Mouse (Mus musculus): Measurements from ENCODE around the gene Cltrn. TPM values are rescaled to one million over a fixed set of nuclear protein-coding genes. Genes with fewer than 3 reads are reported as not detected.

Cltrn gene
- polyA plus RNA-seq, 1 experiment: not detected

DNA sequence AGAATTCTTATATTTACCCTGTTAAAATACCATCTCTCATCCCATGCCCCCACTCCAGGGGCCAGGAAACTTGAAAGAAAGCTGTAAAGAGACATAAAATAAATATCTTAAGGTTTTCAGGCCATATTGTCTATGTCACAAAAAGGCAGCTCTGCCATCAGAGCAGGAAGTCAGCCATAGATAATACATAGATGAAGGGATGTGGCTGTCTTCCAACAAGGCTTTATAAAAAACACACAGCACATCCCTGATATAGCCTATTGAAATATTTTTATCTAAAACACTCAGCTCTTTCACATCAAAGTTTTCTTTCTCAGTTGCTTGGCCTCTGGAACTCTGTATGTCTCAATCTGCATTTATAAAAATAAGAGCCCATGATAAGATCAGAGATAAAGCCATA, 65.0 kb downstream of the Cltrn start:
- H3K4me3 ChIP-seq (ENCODE audit: control insufficient read depth, insufficient read depth, low read length): no peak overlapping the region
- no peaks in the 10 kb centered on the region for H3K4me1 ChIP-seq (replicated peaks; ENCODE audit: control insufficient read depth, insufficient read depth, low read length)
- no peak for TF ChIP-seq CTCF (IDR thresholded peaks at IDR 0.05; ENCODE audit: borderline replicate concordance, control insufficient read depth, extremely low read depth, insufficient read depth, low read length, poor library complexity)
- TF ChIP-seq POLR2A (IDR thresholded peaks at IDR 0.05; ENCODE audit: control insufficient read depth, extremely low read depth, insufficient read depth, low read length, poor library complexity): no peak
- H3K36me3 ChIP-seq (ENCODE audit: control insufficient read depth, insufficient read depth, low read length): no peaks in the 10 kb centered on the region
- no peak overlapping the region for H3K27ac ChIP-seq (ENCODE audit: control insufficient read depth, insufficient read depth, low read length)
- DNase-seq: no peak
- H3K27me3 ChIP-seq (ENCODE audit: control insufficient read depth, insufficient read depth, low read length): no peaks in the 10 kb centered on the region

DNA sequence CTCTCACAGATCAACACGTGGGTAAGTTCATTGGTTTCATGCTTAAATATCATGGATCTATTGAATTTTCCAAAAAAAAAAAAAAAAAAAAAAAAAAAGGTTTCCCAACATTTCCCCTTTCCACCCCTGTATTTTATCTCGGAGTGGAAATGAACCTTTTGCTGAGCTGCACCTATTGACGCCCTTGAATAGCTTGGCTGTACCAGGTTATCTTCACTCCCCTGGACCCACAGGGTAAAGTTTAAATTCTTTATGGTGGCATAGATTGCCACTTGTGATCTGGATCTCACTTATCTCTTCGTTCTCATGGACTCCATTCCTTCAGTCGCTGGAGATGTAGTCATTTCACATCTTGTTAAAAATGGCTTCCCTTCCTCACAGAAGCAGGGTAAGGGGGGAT, 66.0 kb downstream of the Cltrn start:
- H3K27ac ChIP-seq (ENCODE audit: control insufficient read depth, insufficient read depth, low read length): no peak overlapping the region
- 93% methylated on average over 5 of the region's 5 CpGs for WGBS
- H3K36me3 ChIP-seq (ENCODE audit: control insufficient read depth, insufficient read depth, low read length): no peaks in the 10 kb centered on the region
- H3K4me3 ChIP-seq (ENCODE audit: control insufficient read depth, insufficient read depth, low read length): no peak overlapping the region
- no peak for TF ChIP-seq CTCF (IDR thresholded peaks at IDR 0.05; ENCODE audit: borderline replicate concordance, control insufficient read depth, extremely low read depth, insufficient read depth, low read length, poor library complexity)
- no peak for TF ChIP-seq POLR2A (IDR thresholded peaks at IDR 0.05; ENCODE audit: control insufficient read depth, extremely low read depth, insufficient read depth, low read length, poor library complexity)
- DNase-seq: no peak
- H3K4me1 ChIP-seq (replicated peaks; ENCODE audit: control insufficient read depth, insufficient read depth, low read length): no peaks in the 10 kb centered on the region
- H3K27me3 ChIP-seq (ENCODE audit: control insufficient read depth, insufficient read depth, low read length): no peaks in the 10 kb centered on the region

DNA sequence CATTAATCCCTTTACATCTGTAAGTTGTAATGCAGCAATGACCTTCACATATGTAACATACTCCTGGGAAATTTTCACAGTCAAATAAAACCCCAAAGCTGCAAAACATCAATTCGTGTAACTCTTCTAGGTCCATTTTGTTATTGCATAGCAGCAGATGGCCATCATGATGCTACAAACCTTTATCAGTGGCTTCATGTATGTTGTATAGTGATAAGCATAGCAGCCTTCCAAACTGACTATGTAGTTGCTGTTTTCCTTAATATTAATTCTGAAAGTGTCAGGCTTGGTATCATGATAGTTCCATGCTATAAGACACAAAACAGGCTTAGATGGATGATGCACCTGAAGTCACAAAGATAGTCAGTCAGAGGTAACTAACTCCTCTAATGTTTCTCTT, 76.1 kb downstream of the Cltrn start:
- 74% methylated on average over 1 of the region's 1 CpGs for WGBS

More for the DNA sequence above, 76.1 kb downstream of the Cltrn start:
- Histone ChIP-seq H3K27ac (ENCODE audit: control insufficient read depth, insufficient read depth, low read length) (no peak overlapping the region), H3K36me3 (ENCODE audit: control insufficient read depth, insufficient read depth, low read length) (no peaks in the 10 kb centered on the region), H3K4me3 (ENCODE audit: control insufficient read depth, insufficient read depth, low read length) (no peak overlapping the region), H3K4me1 (replicated peaks; ENCODE audit: control insufficient read depth, insufficient read depth, low read length) (no peaks in the 10 kb centered on the region), H3K27me3 (ENCODE audit: control insufficient read depth, insufficient read depth, low read length) (no peaks in the 10 kb centered on the region)
- DNase-seq: no peak
- TF ChIP-seq POLR2A (IDR thresholded peaks at IDR 0.05; ENCODE audit: control insufficient read depth, extremely low read depth, insufficient read depth, low read length, poor library complexity) (no peak), CTCF (IDR thresholded peaks at IDR 0.05; ENCODE audit: borderline replicate concordance, control insufficient read depth, extremely low read depth, insufficient read depth, low read length, poor library complexity) (no peak)

Other genes starting within 250 kb of the Cltrn start
- gene Ap1s2, start 179.8 kb upstream of the Cltrn start, polyA plus RNA-seq (2012; rRNA removed): 3.2 and 3.5 TPM in 2 replicates
- 16.9 and 18.3 TPM in 2 replicates for gene Zrsr2, start 130.2 kb upstream of the Cltrn start, polyA plus RNA-seq (2012; rRNA removed)
- 2.7 and 2.9 TPM in 2 replicates for gene Car5b, start 60.8 kb upstream of the Cltrn start, polyA plus RNA-seq (2012; rRNA removed)
- gene Siah1b, start 12.3 kb upstream of the Cltrn start, polyA plus RNA-seq (2012; rRNA removed): 10.9 and 13.7 TPM in 2 replicates
- 0.08 TPM in 2 replicates for gene Ace2, start 50.5 kb downstream of the Cltrn start, polyA plus RNA-seq (2012; rRNA removed)
- gene Bmx, start 169.4 kb downstream of the Cltrn start, polyA plus RNA-seq (2012; rRNA removed): 0.31 and 0.50 TPM in 2 replicates
- 0.57 and 0.75 TPM in 2 replicates for gene Pir, start 180.5 kb downstream of the Cltrn start, polyA plus RNA-seq (2012; rRNA removed)